ENCODE assay signal across 12 mouse cellular contexts in the genomic region with DNA sequence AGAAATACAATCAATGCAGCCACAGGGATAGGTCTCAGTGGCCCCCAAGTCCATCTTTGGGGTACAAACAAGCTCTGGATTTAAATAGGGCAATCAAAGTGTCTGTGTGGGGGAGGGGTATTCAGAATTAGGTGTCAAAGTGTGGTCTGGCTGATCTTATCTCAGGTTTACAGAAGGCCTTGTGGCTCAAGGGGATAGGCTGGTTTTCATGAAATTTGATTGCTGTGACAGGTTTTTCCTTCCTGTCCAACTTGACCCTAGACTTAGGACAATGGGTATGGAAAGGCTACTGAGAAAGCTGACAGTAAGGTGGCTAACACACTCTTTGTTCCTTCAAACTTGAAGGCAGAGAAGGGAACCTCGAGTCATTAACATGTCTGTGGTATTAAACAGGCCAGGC.
A peak's percentile ranks its signal among the peaks of the same experiment; 100 is the strongest.
DNase-seq lines count a peak whose midpoint lies in the region; ATAC-seq and TF ChIP-seq lines count a peak whose summit lies in the region.
"Had no signal": no experiment of that assay in that cellular context is flagged by ENCODE, and none has a peak within 500 bp of the region (broad histone marks: within the 10 kb centered on the region; RNA-seq: fewer than 3 reads in every experiment).

No protein-coding gene starts in this region.

- TF ChIP-seq CTCF in midbrain, postnatal 0 days (IDR thresholded peaks at IDR 0.05) = no peak

- peaks cover 57% of the 10 kb centered on the region for H3K4me1 ChIP-seq in embryonic facial prominence, embryonic 10.5 days
- H3K4me1 ChIP-seq in forebrain, embryonic 10.5 days = peaks cover 71% of the 10 kb centered on the region
- peaks cover 16% of the 10 kb centered on the region for H3K4me1 ChIP-seq in hindbrain, embryonic 16.5 days (ENCODE audit: control insufficient read depth, insufficient read depth, low read depth, low read length)
- H3K4me1 ChIP-seq in midbrain, postnatal 0 days (ENCODE audit: insufficient read depth, low read length) = peaks cover 7% of the 10 kb centered on the region; the same call in 1 of the 2 replicates

- no peak overlapping the region for H3K9ac ChIP-seq in hindbrain, embryonic 16.5 days (ENCODE audit: low read depth, low read length)
- no peak overlapping the region for H3K9ac ChIP-seq in midbrain, postnatal 0 days (replicated peaks; ENCODE audit: low read length, poor library complexity, severe bottlenecking)

- ATAC-seq in hindbrain, embryonic 16.5 days = no peak
- no peak for ATAC-seq in midbrain, postnatal 0 days (ENCODE audit: low FRiP score)

- intact Hi-C loops in heart, postnatal 10 days (cut with DNase I) = no loop called here
- intact Hi-C loops in gastrocnemius, postnatal 14 days (cut with DNase I; ENCODE audit: low total_unique reads) = loop anchor here (10.0 kb wide), 2 partner anchors 85 to 345 kb away; a partner anchor contains a TSS

- peak overlapping the region; percentile 93 for H3K27ac ChIP-seq in embryonic facial prominence, embryonic 10.5 days (replicated peaks)
- H3K27ac ChIP-seq in forebrain, embryonic 10.5 days = peak overlapping the region; percentile 95
- peak overlapping the region; percentile 79 for H3K27ac ChIP-seq in hindbrain, embryonic 16.5 days (ENCODE audit: low read depth, low read length)
- H3K27ac ChIP-seq in midbrain, postnatal 0 days (ENCODE audit: low read depth, low read length) = peak overlapping the region; percentile 84

- no peaks in the 10 kb centered on the region for H3K36me3 ChIP-seq in embryonic facial prominence, embryonic 10.5 days (replicated peaks)
- no peaks in the 10 kb centered on the region for H3K36me3 ChIP-seq in forebrain, embryonic 10.5 days (replicated peaks)
- no peaks in the 10 kb centered on the region for H3K36me3 ChIP-seq in hindbrain, embryonic 16.5 days (ENCODE audit: control insufficient read depth, insufficient read depth, low read length)
- H3K36me3 ChIP-seq in midbrain, postnatal 0 days (ENCODE audit: insufficient read depth, low read length) = no peaks in the 10 kb centered on the region

- H3K27me3 ChIP-seq in embryonic facial prominence, embryonic 10.5 days (replicated peaks; ENCODE audit: low read depth, poor library complexity, severe bottlenecking) = no peaks in the 10 kb centered on the region
- H3K27me3 ChIP-seq in forebrain, embryonic 10.5 days (ENCODE audit: poor library complexity, severe bottlenecking) = no peaks in the 10 kb centered on the region
- H3K27me3 ChIP-seq in hindbrain, embryonic 16.5 days (replicated peaks; ENCODE audit: control insufficient read depth, insufficient read depth, low read length) = no peaks in the 10 kb centered on the region
- H3K27me3 ChIP-seq in midbrain, postnatal 0 days (ENCODE audit: insufficient read depth, low read length) = no peaks in the 10 kb centered on the region

- no peak overlapping the region for H3K4me3 ChIP-seq in embryonic facial prominence, embryonic 10.5 days
- H3K4me3 ChIP-seq in forebrain, embryonic 10.5 days = no peak overlapping the region
- H3K4me3 ChIP-seq in hindbrain, embryonic 16.5 days (ENCODE audit: low read length) = no peak overlapping the region
- H3K4me3 ChIP-seq in midbrain, postnatal 0 days (ENCODE audit: low read depth, low read length) = no peak overlapping the region
- H3K4me3 ChIP-seq: myocyte had no signal

- H3K9me3 ChIP-seq in embryonic facial prominence, embryonic 10.5 days = no peaks in the 10 kb centered on the region
- H3K9me3 ChIP-seq in forebrain, embryonic 10.5 days = no peaks in the 10 kb centered on the region
- no peaks in the 10 kb centered on the region for H3K9me3 ChIP-seq in hindbrain, embryonic 16.5 days (ENCODE audit: control insufficient read depth, low read length)
- H3K9me3 ChIP-seq in midbrain, postnatal 0 days (ENCODE audit: low read length) = no peaks in the 10 kb centered on the region

- no peak for DNase-seq in embryonic facial prominence, embryonic 10.5 days (ENCODE audit: low spot score)
- DNase-seq in forebrain, embryonic 10.5 days (ENCODE audit: extremely low spot score, low spot score) = no peak
- no peak for DNase-seq in midbrain, postnatal 0 days (ENCODE audit: low spot score)
- DNase-seq in thymus, postnatal 36 days = no peak
- DNase-seq in heart, postnatal 10 days = no peak
- no peak for DNase-seq in gastrocnemius, postnatal 14 days
- DNase-seq: cerebellum, postnatal 10 days; gastrocnemius, postnatal 10 days; lung, postnatal 14 days had no signal

- WGBS in embryonic facial prominence, embryonic 10.5 days = 42% methylated on average over 1 of the region's 1 CpGs
- 51% methylated on average over 1 of the region's 1 CpGs for WGBS in forebrain, embryonic 10.5 days
- WGBS in hindbrain, embryonic 16.5 days = 48% methylated on average over 1 of the region's 1 CpGs
- WGBS in midbrain, postnatal 0 days = 31% methylated on average over 1 of the region's 1 CpGs

- H3K4me2 ChIP-seq in hindbrain, embryonic 16.5 days (ENCODE audit: low read length) = no peak overlapping the region
- H3K4me2 ChIP-seq in midbrain, postnatal 0 days (ENCODE audit: low read depth, low read length, poor library complexity, severe bottlenecking) = no peak overlapping the region
- H3K4me2 ChIP-seq: liver, embryonic 11.5 days had no signal
